Mouse (Mus musculus) ovary, postnatal 10 days (tissue): ENCODE data around the gene Hook2.
A peak's percentile ranks its signal among the peaks of the same experiment; 100 is the strongest.

ENCODE experiments used
- DNase-seq: peaks from one replicate; pipeline ENCODE4 v3.0.0; 2022; ENCODE audit warnings: low spot score

Hook2 gene

GRCm38 (mm10) chr8:84973079-84973478 is 17.3 kb upstream of the Hook2 start:
- DNase-seq = no peak

GRCm38 (mm10) chr8:84973803-84974542 is 16.4 kb upstream of the Hook2 start:
- no peak for DNase-seq

GRCm38 (mm10) chr8:84974543-84975142 is 15.8 kb upstream of the Hook2 start:
- no peak for DNase-seq

- DNase-seq = no peak
Observed at GRCm38 (mm10) chr8:84975434-84975833, 15.0 kb upstream of the Hook2 start.

- peak; percentile 80 for DNase-seq
Observed at GRCm38 (mm10) chr8:84976031-84976762, 14.2 kb upstream of the Hook2 start.

GRCm38 (mm10) chr8:84976763-84977434 is 13.5 kb upstream of the Hook2 start:
- no peak for DNase-seq

GRCm38 (mm10) chr8:84977435-84978247 is 12.8 kb upstream of the Hook2 start:
- no peak for DNase-seq

GRCm38 (mm10) chr8:84978248-84978940 is 12.0 kb upstream of the Hook2 start, which contains the start of gene Junb:
Gene Junb (minus strand): TSS chr8:84978718.
- DNase-seq = peak; percentile 94

- DNase-seq = peak; percentile 76
Observed at GRCm38 (mm10) chr8:84979599-84980421, 10.6 kb upstream of the Hook2 start.

GRCm38 (mm10) chr8:84980622-84981358 is 9.6 kb upstream of the Hook2 start:
- no peak for DNase-seq

- no peak for DNase-seq
Observed at GRCm38 (mm10) chr8:84981644-84982498, 8.5 kb upstream of the Hook2 start.

GRCm38 (mm10) chr8:84982499-84983011 is 7.8 kb upstream of the Hook2 start:
- DNase-seq = no peak

GRCm38 (mm10) chr8:84984294-84985048 is 5.9 kb upstream of the Hook2 start:
- no peak for DNase-seq

- no peak for DNase-seq
Observed at GRCm38 (mm10) chr8:84985049-84985683, 5.2 kb upstream of the Hook2 start.

- no peak for DNase-seq
Observed at GRCm38 (mm10) chr8:84985684-84986378, 4.6 kb upstream of the Hook2 start.

- no peak for DNase-seq
Observed at GRCm38 (mm10) chr8:84986379-84986945, 3.9 kb upstream of the Hook2 start.
